Mouse (Mus musculus): ENCODE measurements around the gene Apbb1.

Gene Apbb1

GRCm38 (mm10) chr7:105519771-105520170 lies 61.7 kb downstream of the Apbb1 start:
- DNase-seq (ENCODE audit: low spot score in 2 of 2), result no peak

GRCm38 (mm10) chr7:105519336-105519735 lies 62.1 kb downstream of the Apbb1 start:
- DNase-seq (ENCODE audit: low spot score in 2 of 2), result peak; percentile 75 to 90

GRCm38 (mm10) chr7:105516669-105517360 lies 64.6 kb downstream of the Apbb1 start:
- no peak for DNase-seq (ENCODE audit: low spot score in 2 of 2)

- peak; percentile 52 to 73 for DNase-seq (ENCODE audit: low spot score in 2 of 2)
These were observed 66.3 kb downstream of the Apbb1 start for GRCm38 (mm10) chr7:105515178-105515577.

- DNase-seq (ENCODE audit: low spot score in 2 of 2), result peak in 1 of 2 experiments; percentile 46
These were observed 66.9 kb downstream of the Apbb1 start for GRCm38 (mm10) chr7:105514561-105514960.

GRCm38 (mm10) chr7:105513845-105514291 lies 67.6 kb downstream of the Apbb1 start:
- no peak for DNase-seq (ENCODE audit: low spot score in 2 of 2)

- DNase-seq (ENCODE audit: low spot score in 2 of 2), result peak; percentile 48 to 86
These were observed 71.3 kb downstream of the Apbb1 start for GRCm38 (mm10) chr7:105510143-105510542.
